Mouse (Mus musculus): ENCODE measurements around the gene Dpy19l3. TPM values are rescaled to one million over a fixed set of nuclear protein-coding genes. Genes with fewer than 3 reads are reported as not detected.
A peak's percentile ranks its signal among the peaks of the same experiment; 100 is the strongest.

Dpy19l3 gene
- total RNA-seq, 2 experiments from 2014 or later = 80.3 to 84.7 TPM

GRCm38 (mm10) chr7:35744771-35745170, 9.5 kb downstream of the Dpy19l3 start:
- TF ChIP-seq CTCF (conservative IDR thresholded peaks at IDR 0.05) = no peak
- DNase-seq (ENCODE audit: low spot score in 2 of 2) = peak; percentile 77 to 90
- H3K27ac ChIP-seq = peak overlapping the region; percentile 78
- H3K4me3 ChIP-seq = no peak overlapping the region

- H3K4me3 ChIP-seq = no peak overlapping the region
- TF ChIP-seq CTCF (conservative IDR thresholded peaks at IDR 0.05) = no peak
- no peak overlapping the region for H3K27ac ChIP-seq
- no peak for DNase-seq (ENCODE audit: low spot score in 2 of 2)
These were observed 11.9 kb downstream of the Dpy19l3 start for GRCm38 (mm10) chr7:35742310-35742709.

GRCm38 (mm10) chr7:35741858-35742257, 12.4 kb downstream of the Dpy19l3 start:
- H3K4me3 ChIP-seq = no peak overlapping the region
- H3K27ac ChIP-seq = peak overlapping the region; percentile 70
- DNase-seq (ENCODE audit: low spot score in 2 of 2) = no peak
- TF ChIP-seq CTCF (conservative IDR thresholded peaks at IDR 0.05) = no peak

- peak in 1 of 2 experiments; percentile 57 for DNase-seq (ENCODE audit: low spot score in 2 of 2)
- TF ChIP-seq CTCF (conservative IDR thresholded peaks at IDR 0.05) = peak; percentile 81
- Histone ChIP-seq H3K27ac (peak overlapping the region; percentile 70), H3K4me3 (no peak overlapping the region)
These were observed 13.6 kb downstream of the Dpy19l3 start for GRCm38 (mm10) chr7:35740489-35741230.

- no peak for DNase-seq (ENCODE audit: low spot score in 2 of 2)
- Histone ChIP-seq H3K27ac (no peak overlapping the region), H3K4me3 (no peak overlapping the region)
- TF ChIP-seq CTCF (conservative IDR thresholded peaks at IDR 0.05) = no peak
These were observed 15.4 kb downstream of the Dpy19l3 start for GRCm38 (mm10) chr7:35738871-35739270.

- peak overlapping the region; percentile 47; the same call in 1 of the 2 replicates for H3K27ac ChIP-seq
- no peak for TF ChIP-seq CTCF (conservative IDR thresholded peaks at IDR 0.05)
- DNase-seq (ENCODE audit: low spot score in 2 of 2) = peak in 1 of 2 experiments; percentile 58
- H3K4me3 ChIP-seq = no peak overlapping the region
These were observed 20.8 kb downstream of the Dpy19l3 start for GRCm38 (mm10) chr7:35733313-35734050.

GRCm38 (mm10) chr7:35732585-35733059, 21.6 kb downstream of the Dpy19l3 start:
- no peak for TF ChIP-seq CTCF (conservative IDR thresholded peaks at IDR 0.05)

GRCm38 (mm10) chr7:35729621-35730031, 24.6 kb downstream of the Dpy19l3 start:
- no peak for DNase-seq (ENCODE audit: low spot score in 2 of 2)
- H3K4me3 ChIP-seq = no peak overlapping the region
- no peak overlapping the region for H3K27ac ChIP-seq
- TF ChIP-seq CTCF (conservative IDR thresholded peaks at IDR 0.05) = no peak

More at GRCm38 (mm10) chr7:35732585-35733059, 21.6 kb downstream of the Dpy19l3 start:
- DNase-seq (ENCODE audit: low spot score in 2 of 2) = no peak
- Histone ChIP-seq H3K4me3 (no peak overlapping the region), H3K27ac (0 out of 2 replicates have a peak overlapping the region, but pooled peaks have one; percentile 47)

- DNase-seq (ENCODE audit: low spot score in 2 of 2) = no peak
- no peak overlapping the region for H3K4me3 ChIP-seq
- TF ChIP-seq CTCF (conservative IDR thresholded peaks at IDR 0.05) = no peak
- no peak overlapping the region for H3K27ac ChIP-seq
These were observed 25.9 kb downstream of the Dpy19l3 start for GRCm38 (mm10) chr7:35728376-35728775.

- no peak overlapping the region for H3K4me3 ChIP-seq
- peak; percentile 50 for TF ChIP-seq CTCF (conservative IDR thresholded peaks at IDR 0.05)
These were observed 31.2 kb downstream of the Dpy19l3 start for GRCm38 (mm10) chr7:35723035-35723434.

GRCm38 (mm10) chr7:35718421-35719178, 35.7 kb downstream of the Dpy19l3 start:
- H3K27ac ChIP-seq = no peak overlapping the region
- DNase-seq (ENCODE audit: low spot score in 2 of 2) = no peak
- TF ChIP-seq CTCF (conservative IDR thresholded peaks at IDR 0.05) = peak; percentile 51
- no peak overlapping the region for H3K4me3 ChIP-seq

More at GRCm38 (mm10) chr7:35723035-35723434, 31.2 kb downstream of the Dpy19l3 start:
- no peak overlapping the region for H3K27ac ChIP-seq
- DNase-seq (ENCODE audit: low spot score in 2 of 2) = no peak

GRCm38 (mm10) chr7:35710366-35710765, 43.9 kb downstream of the Dpy19l3 start:
- no peak overlapping the region for H3K4me3 ChIP-seq
- no peak overlapping the region for H3K27ac ChIP-seq
- DNase-seq (ENCODE audit: low spot score in 2 of 2) = no peak
- no peak for TF ChIP-seq CTCF (conservative IDR thresholded peaks at IDR 0.05)

Data from layer of hippocampus, adult 2 months (tissue).